Mouse (Mus musculus): ENCODE data around the gene Chchd4.

GRCm38 (mm10) chr6:91522816-91523215 lies 49.5 kb upstream of the Chchd4 start:
- TF ChIP-seq CTCF (IDR thresholded peaks at IDR 0.05; ENCODE audit: insufficient read depth, low read depth, low read length) (no peak), POLR2A (IDR thresholded peaks at IDR 0.05; ENCODE audit: insufficient read depth, low read depth, low read length) (no peak)

Data from olfactory bulb, adult 2 months (tissue).